Mouse (Mus musculus) MEL (cell line): ENCODE measurements around the gene Padi1. TPM values are rescaled to one million over a fixed set of nuclear protein-coding genes. Genes with fewer than 3 reads are reported as not detected.

Experiments
- DNase-seq: peaks from one replicate; pipeline ENCODE4 v3.0.0; 2011; ENCODE audit warnings: low read depth, low spot score
- H3K27ac ChIP-seq: 2 replicates; pipeline ENCODE4 v1.5.1; 2012; ENCODE audit warnings: low read depth, mild to moderate bottlenecking, control low read depth, low read length, moderate library complexity; ENCODE audit not compliant: control insufficient read depth
- H3K27me3 ChIP-seq, 2 experiments: fragments of 150-350 bp in 1 of 2; sonication (generic) in 1 of 2; 2 replicates each; pipeline ENCODE4 v1.6.1; 2012; ENCODE audit warnings: low read length in 2 of 2, mild to moderate bottlenecking in 2 of 2, improper control_type of control experiment in 1 of 2, moderate library complexity in 1 of 2; ENCODE audit not compliant: insufficient read depth in 2 of 2, control insufficient read depth in 1 of 2
- H3K36me3 ChIP-seq, 2 experiments: 2 replicates each; pipeline ENCODE4 v1.6.1; 2012 to 2014; ENCODE audit warnings: low read length in 2 of 2, improper control_type of control experiment in 1 of 2, inconsistent platforms in 1 of 2, mild to moderate bottlenecking in 1 of 2; ENCODE audit not compliant: insufficient read depth in 2 of 2, control insufficient read depth in 1 of 2
- H3K4me1 ChIP-seq, 2 experiments: fragments of 150-350 bp in 1 of 2; sonication (generic) in 1 of 2; 2 replicates each; pipeline ENCODE4 v1.6.1; 2012; ENCODE audit warnings: low read length in 2 of 2, improper control_type of control experiment in 1 of 2, mild to moderate bottlenecking in 1 of 2; ENCODE audit not compliant: insufficient read depth in 2 of 2, control insufficient read depth in 1 of 2
- H3K4me3 ChIP-seq, 2 experiments: fragments of 150-350 bp in 1 of 2; sonication (generic) in 1 of 2; 2 replicates each; pipeline ENCODE4 v1.5.1; 2012; ENCODE audit warnings: low read depth in 2 of 2, low read length in 2 of 2, mild to moderate bottlenecking in 2 of 2, moderate library complexity in 2 of 2, control low read depth in 1 of 2, improper control_type of control experiment in 1 of 2; ENCODE audit not compliant: control insufficient read depth in 1 of 2, insufficient read depth in 1 of 2
- H3K79me2 ChIP-seq: 2 replicates; pipeline ENCODE4 v1.6.1; 2012; ENCODE audit warnings: mild to moderate bottlenecking, low read length, moderate library complexity; ENCODE audit not compliant: control insufficient read depth, poor library complexity, insufficient read depth
- H3K9ac ChIP-seq: 2 replicates; pipeline ENCODE4 v1.6.1; 2012; ENCODE audit warnings: low read depth, mild to moderate bottlenecking, control low read depth, low read length, moderate library complexity; ENCODE audit not compliant: control insufficient read depth, poor library complexity, severe bottlenecking
- H3K9me3 ChIP-seq: fragments of 150-350 bp; sonication (generic); replicated peaks from 2 replicates; pipeline ENCODE4 v1.6.1; 2012; ENCODE audit warnings: mild to moderate bottlenecking, low read length, improper control_type of control experiment, moderate library complexity; ENCODE audit not compliant: insufficient read depth
- BHLHE40 ChIP-seq: IDR thresholded peaks from 2 replicates; pipeline ENCODE4 v1.6.1; 2012; ENCODE audit warnings: low read depth, mild to moderate bottlenecking, inconsistent platforms, low read length, improper control_type of control experiment, borderline replicate concordance
- CTCF ChIP-seq, 3 experiments: IDR thresholded peaks in 2 of 3; conservative IDR thresholded peaks in 1 of 3; 2 replicates each; pipeline ENCODE4 v1.5.1; 2011 to 2012; ENCODE audit warnings: low read length in 3 of 3, low read depth in 2 of 3, mild to moderate bottlenecking in 2 of 3, improper control_type of control experiment in 1 of 3, inconsistent platforms in 1 of 3, mixed read lengths in 1 of 3, moderate library complexity in 1 of 3; ENCODE audit not compliant: control insufficient read depth in 1 of 3, insufficient read depth in 1 of 3, poor library complexity in 1 of 3, severe bottlenecking in 1 of 3
- MAFK ChIP-seq: IDR thresholded peaks from 2 replicates; pipeline ENCODE4 v1.6.1; 2011; ENCODE audit warnings: low read depth, mild to moderate bottlenecking, low read length, improper control_type of control experiment, borderline replicate concordance
- RAD21 ChIP-seq: IDR thresholded peaks from 2 replicates; pipeline ENCODE4 v1.6.1; 2011; ENCODE audit warnings: mild to moderate bottlenecking, low read depth, low read length, improper control_type of control experiment
- SMC3 ChIP-seq: IDR thresholded peaks from 2 replicates; pipeline ENCODE4 v1.6.1; 2011; ENCODE audit warnings: low read depth, low read length, improper control_type of control experiment
- USF2 ChIP-seq, 2 experiments: IDR thresholded peaks; 2 replicates each; pipeline ENCODE4 v1.6.1; 2011 to 2012; ENCODE audit warnings: improper control_type of control experiment in 2 of 2, low read length in 2 of 2, borderline replicate concordance in 1 of 2, inconsistent platforms in 1 of 2, low read depth in 1 of 2, mild to moderate bottlenecking in 1 of 2; ENCODE audit not compliant: insufficient read depth in 1 of 2
- ZC3H11A ChIP-seq: IDR thresholded peaks from 2 replicates; pipeline ENCODE4 v1.6.1; 2012; ENCODE audit warnings: low read depth, mild to moderate bottlenecking, inconsistent platforms, low read length, improper control_type of control experiment
- polyA plus RNA-seq, 2 experiments: library from polyadenylated mRNA; stranded (reverse) in 1 of 2; unstranded in 1 of 2; fragments of >175 nt in 1 of 2; fragments of >200 nt in 1 of 2; gene quantifications; 2 replicates each; pipeline versions ENCODE4 v1.2.1 to v1.2.4; 2012; ENCODE audit warnings: low replicate concordance in 2 of 2, low read depth in 1 of 2; ENCODE audit not compliant: insufficient read length in 2 of 2, insufficient read depth in 1 of 2, missing spikeins in 1 of 2
- total RNA-seq: library from RNA; depleted of rRNA; stranded (reverse); fragments of 300-350 nt; gene quantifications from 2 replicates; pipeline ENCODE4 v1.2.3, GENCODE M21; 2012; rRNA removed

The Padi1 gene
- total and polyA plus RNA-seq, 3 experiments = 0.31 to 0.40 TPM; not detected in 1

- no peak for TF ChIP-seq BHLHE40
- TF ChIP-seq, all 39 proteins: peak for 0
Measured at GRCm38 (mm10) chr4:140765936-140766335, 79.6 kb downstream of the Padi1 start (continued).

DNA sequence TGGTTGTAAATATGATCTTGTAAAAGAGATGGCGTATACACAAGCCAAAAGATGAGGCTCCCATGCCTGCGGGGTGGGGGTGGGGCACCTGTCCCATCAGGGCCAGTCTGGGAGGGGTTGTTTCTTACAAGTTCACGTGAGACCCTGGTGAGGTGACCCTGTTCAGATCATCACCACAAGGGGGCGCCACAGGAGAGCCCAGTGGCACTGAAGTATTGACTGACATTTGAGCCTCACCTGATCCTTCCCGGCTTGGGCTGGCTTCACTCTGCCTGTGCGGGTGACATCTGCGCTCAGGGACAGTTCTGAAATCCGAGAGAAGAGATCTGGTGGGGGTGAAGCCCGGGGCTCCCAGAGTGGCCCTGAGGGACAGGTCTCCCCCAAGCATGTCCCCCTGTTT, 82.4 kb downstream of the Padi1 start:
- TF ChIP-seq MAFK (no peak), RAD21 (peak; percentile 71), CTCF (IDR thresholded peaks at IDR 0.05 in 2 of 3, conservative IDR thresholded peaks at IDR 0.05 in 1 of 3; ENCODE audit: control insufficient read depth in 1 of 3, insufficient read depth in 1 of 3, low read depth in 2 of 3, low read length in 3 of 3, poor library complexity in 1 of 3, severe bottlenecking in 1 of 3) (peak; percentile 69 to 84 (median 70)), ZC3H11A (peak; percentile 71), USF2 (IDR thresholded peaks at IDR 0.05; ENCODE audit: borderline replicate concordance in 1 of 2, insufficient read depth in 1 of 2, low read depth in 1 of 2, low read length in 2 of 2) (no peak), SMC3 (peak; percentile 81)
- no peaks in the 10 kb centered on the region for H3K79me2 ChIP-seq
- no peaks in the 10 kb centered on the region for H3K9me3 ChIP-seq
- H3K27me3 ChIP-seq = no peaks in the 10 kb centered on the region; a peak in 1 of 4 replicates
- H3K27ac ChIP-seq = no peak overlapping the region
- no peaks in the 10 kb centered on the region for H3K4me1 ChIP-seq
- H3K4me3 ChIP-seq = no peak overlapping the region
- H3K36me3 ChIP-seq = no peaks in the 10 kb centered on the region
- DNase-seq = peak; percentile 75
- H3K9ac ChIP-seq = no peak overlapping the region

Other genes starting within 250 kb of the Padi1 start
- 10.2 and 16.9 TPM in 2 replicates for gene Arhgef10l, start 179.8 kb downstream of the Padi1 start, total RNA-seq
- gene Arhgef10l, start 179.8 kb downstream of the Padi1 start, polyA plus RNA-seq = 10 to 100 TPM in 1 of 2 experiments, not detected in 1; 26.0 TPM
- 267 and 270 TPM in 2 replicates for gene Rcc2, start 145.2 kb downstream of the Padi1 start, total RNA-seq
- 100 to 1,000 TPM; 254 to 427 TPM for gene Rcc2, start 145.2 kb downstream of the Padi1 start, polyA plus RNA-seq
- gene Padi6, start 103.1 kb downstream of the Padi1 start, total RNA-seq = not detected in 2 replicates
- not detected for gene Padi6, start 103.1 kb downstream of the Padi1 start, polyA plus RNA-seq
- not detected in 2 replicates for gene Padi4, start 71.5 kb downstream of the Padi1 start, total RNA-seq
- gene Padi4, start 71.5 kb downstream of the Padi1 start, polyA plus RNA-seq = not detected
- 75.9 and 106 TPM in 2 replicates for gene Padi3, start 35.1 kb downstream of the Padi1 start, total RNA-seq
- 10 to 100 TPM in 1 of 2 experiments, not detected in 1; 73.1 TPM for gene Padi3, start 35.1 kb downstream of the Padi1 start, polyA plus RNA-seq
- 0.07 and 0.27 TPM in 2 replicates for gene Padi2, start 60.6 kb upstream of the Padi1 start, total RNA-seq
- gene Padi2, start 60.6 kb upstream of the Padi1 start, polyA plus RNA-seq = under 1 TPM in 1 of 2 experiments, not detected in 1; 0.07 TPM
- gene Sdhb, start 115.4 kb upstream of the Padi1 start, total RNA-seq = 271 and 292 TPM in 2 replicates
- 100 to 1,000 TPM; 342 to 414 TPM for gene Sdhb, start 115.4 kb upstream of the Padi1 start, polyA plus RNA-seq
- gene Atp13a2, start 141.1 kb upstream of the Padi1 start, total RNA-seq = 27.3 and 29.0 TPM in 2 replicates
- 10 to 100 TPM in 1 of 2 experiments, not detected in 1; 65.4 TPM for gene Atp13a2, start 141.1 kb upstream of the Padi1 start, polyA plus RNA-seq
- not detected in 2 replicates for gene Mfap2, start 164.6 kb upstream of the Padi1 start, total RNA-seq
- gene Mfap2, start 164.6 kb upstream of the Padi1 start, polyA plus RNA-seq = not detected
- 0.77 and 0.92 TPM in 2 replicates for gene Crocc, start 214.8 kb upstream of the Padi1 start, total RNA-seq
- 1 to 10 TPM in 1 of 2 experiments, not detected in 1; 3.6 TPM for gene Crocc, start 214.8 kb upstream of the Padi1 start, polyA plus RNA-seq
- gene Necap2, start 232.6 kb upstream of the Padi1 start, total RNA-seq = 45.1 and 57.4 TPM in 2 replicates
- gene Necap2, start 232.6 kb upstream of the Padi1 start, polyA plus RNA-seq = 10 to 100 TPM in 1 of 2 experiments, not detected in 1; 75.6 TPM
- gene Spata21, start 242.6 kb upstream of the Padi1 start, total RNA-seq = not detected in 2 replicates
- gene Spata21, start 242.6 kb upstream of the Padi1 start, polyA plus RNA-seq = not detected